Mouse (Mus musculus) small intestine, adult 2 months (tissue): ENCODE results near the gene Tnip2.

ENCODE experiments used
- CTCF ChIP-seq: fragments of 200-500 bp; IDR thresholded peaks from 2 replicates; pipeline ENCODE4 v1.5.1; 2012; ENCODE audit warnings: low read depth, mild to moderate bottlenecking, control low read depth, inconsistent platforms, low read length, moderate library complexity, mixed read lengths; ENCODE audit not compliant: insufficient replicate concordance, insufficient read length; ENCODE audit errors: extremely low read depth
- POLR2A ChIP-seq: fragments of 200-500 bp; IDR thresholded peaks from 2 replicates; pipeline ENCODE4 v1.6.1; 2012; ENCODE audit warnings: low read depth, mild to moderate bottlenecking, control low read depth, inconsistent platforms, low read length, moderate library complexity

DNA sequence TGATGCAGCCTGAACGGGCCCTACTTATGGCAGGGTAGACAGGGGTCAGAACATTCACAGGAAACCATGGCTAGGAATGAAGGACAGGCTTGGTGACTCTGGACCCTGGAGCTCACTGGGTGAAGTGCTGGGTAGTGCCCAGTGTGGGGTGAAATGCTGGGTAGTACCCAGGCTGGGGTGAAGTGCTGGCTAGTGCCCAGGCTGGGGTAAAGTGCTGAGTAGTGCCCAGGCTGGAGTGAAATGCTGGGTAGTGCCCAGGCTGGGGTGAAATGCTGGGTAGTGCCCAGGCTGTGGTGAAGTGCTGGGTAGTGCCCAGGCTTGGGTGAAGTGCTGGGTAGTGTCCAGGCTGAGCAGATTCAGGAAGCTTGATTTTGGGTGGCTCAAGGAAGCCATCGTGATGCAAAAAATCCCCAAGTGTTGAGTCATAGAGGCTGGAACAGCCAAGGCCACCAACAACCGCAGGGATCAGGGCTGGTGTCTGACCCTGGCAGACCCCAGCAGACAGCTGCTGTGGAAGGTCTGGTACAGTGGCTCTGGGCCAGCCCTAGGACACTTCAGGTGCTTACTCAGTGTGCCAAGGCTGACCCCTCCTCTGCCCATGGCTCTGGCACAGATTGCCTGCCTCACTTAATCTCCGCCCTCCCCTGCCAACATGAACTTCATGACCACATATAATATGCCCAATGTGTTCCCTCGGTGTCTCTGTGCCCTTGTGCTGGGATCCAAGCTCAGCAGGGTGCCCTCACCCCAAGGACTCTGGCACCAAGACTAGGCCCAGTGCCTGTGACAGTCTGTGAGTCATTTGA, 21.2 kb upstream of the Tnip2 start:
- TF ChIP-seq POLR2A (no peak), CTCF (no peak)
